Mouse (Mus musculus) c-Kit-negative CD71-positive TER-119-positive erythroid progenitor cells, embryonic 14.5 days (primary cell): ENCODE results near the gene Hepacam.

Source experiments
- DNase-seq: peaks from one replicate; pipeline ENCODE4 v3.0.0-alpha.2; 2013; ENCODE audit warnings: low read depth, low spot score

Hepacam gene

DNA sequence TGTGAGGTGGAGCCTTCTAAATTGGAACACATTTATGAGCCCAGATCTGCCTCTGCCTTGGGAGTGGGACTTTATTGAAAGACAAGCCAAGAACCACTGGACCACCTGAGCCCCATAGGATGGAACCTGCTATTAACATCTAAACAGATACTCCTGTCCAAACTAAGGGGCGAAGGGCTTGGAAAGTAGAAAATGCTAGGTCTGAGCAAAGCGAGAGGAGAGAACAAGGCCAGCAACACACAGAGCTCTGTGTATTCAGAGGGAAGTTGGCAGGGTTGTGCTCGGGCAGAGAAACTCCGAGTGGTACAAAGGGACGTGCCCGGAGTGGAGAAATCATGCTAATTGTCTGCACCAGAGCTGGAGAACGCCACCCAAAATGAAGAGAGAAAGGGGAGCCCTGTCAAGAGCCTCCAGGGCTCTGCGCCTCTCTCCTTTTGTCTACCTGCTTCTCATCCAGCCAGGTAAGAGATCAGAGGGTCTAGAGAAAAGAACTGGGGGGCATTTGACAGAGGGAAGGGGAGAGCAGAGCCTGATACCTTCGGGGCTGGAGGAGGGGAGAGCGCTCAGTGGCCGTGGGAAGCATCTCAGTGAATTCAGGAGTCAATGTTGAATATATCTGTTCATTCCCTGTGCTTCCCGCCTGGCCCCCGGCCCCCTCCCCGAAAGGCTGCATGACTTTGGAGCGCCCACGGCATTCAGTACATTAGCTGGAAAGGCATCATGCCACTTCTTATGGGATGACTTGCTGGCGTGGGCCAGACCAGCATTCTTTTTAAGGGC, at the start of gene Hepacam:
TSS of gene Hepacam (plus strand) at position 51 of the 780 bp plus-strand sequence.
- no peak for DNase-seq

DNA sequence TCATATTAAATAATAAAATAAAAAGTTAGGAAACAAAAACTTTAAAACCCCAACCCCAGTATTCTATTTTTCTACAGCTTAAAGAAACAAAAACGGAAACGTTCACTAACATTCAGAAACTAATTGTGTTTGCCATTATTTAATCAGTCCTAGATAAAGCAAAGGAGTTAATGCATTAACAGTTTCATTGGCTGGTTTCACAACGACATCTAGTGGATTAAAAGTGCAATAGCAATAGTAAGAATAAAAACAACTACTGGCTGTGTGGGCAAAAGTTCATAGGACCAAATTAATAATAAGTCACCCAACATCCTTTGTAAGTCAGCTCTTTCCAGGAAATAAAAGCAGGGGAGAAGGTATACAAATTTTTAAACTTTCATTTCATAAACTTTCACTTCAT, 37.7 kb upstream of the Hepacam start:
- DNase-seq: no peak

DNA sequence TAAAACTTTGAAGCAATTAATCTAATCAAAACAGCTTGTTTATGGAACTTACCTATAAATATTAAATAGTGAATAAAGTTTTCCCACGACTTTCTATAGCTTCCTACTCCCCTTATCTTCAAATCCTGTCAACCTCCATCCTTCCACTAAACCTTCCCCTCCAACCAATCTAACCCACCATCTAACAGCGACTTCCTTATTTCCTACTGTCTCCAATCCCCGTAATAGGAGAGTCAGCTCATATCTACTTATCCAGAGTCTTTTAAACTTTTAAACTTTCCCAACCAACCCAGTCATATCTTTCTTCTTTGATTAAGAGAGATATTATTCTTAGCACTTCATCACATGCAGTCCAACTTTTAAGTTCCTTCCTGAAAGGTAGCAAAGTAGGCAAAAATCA, 21.7 kb upstream of the Hepacam start:
- DNase-seq: no peak

GRCm38 (mm10) chr9:37347184-37347987, 19.8 kb upstream of the Hepacam start:
- DNase-seq: peak; percentile 40

- peak; percentile 96 for DNase-seq
Measured at GRCm38 (mm10) chr9:37347988-37348642, 19.0 kb upstream of the Hepacam start, which contains the start of gene Ccdc15. TSS of gene Ccdc15 (minus strand) at chr9:37348432.

DNA sequence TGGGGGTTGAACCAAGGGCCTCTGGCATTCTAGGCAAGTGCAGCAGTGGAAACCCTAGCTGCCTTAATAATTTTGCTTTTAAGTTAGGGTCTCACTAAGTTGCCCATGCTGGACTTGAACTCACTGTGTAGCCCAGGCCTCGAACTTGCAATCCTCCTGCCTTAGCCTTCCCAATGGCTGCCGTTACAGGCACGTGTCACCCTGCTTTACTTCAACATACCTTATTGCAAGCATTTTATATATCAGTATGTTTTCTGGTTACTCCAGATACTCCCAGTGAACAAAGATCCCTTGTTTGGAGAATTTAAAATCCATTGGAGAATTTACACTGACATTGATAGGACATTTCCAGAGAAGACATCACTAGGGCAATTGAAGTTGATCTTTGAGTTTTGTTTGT, 18.1 kb upstream of the Hepacam start:
- DNase-seq: no peak

DNA sequence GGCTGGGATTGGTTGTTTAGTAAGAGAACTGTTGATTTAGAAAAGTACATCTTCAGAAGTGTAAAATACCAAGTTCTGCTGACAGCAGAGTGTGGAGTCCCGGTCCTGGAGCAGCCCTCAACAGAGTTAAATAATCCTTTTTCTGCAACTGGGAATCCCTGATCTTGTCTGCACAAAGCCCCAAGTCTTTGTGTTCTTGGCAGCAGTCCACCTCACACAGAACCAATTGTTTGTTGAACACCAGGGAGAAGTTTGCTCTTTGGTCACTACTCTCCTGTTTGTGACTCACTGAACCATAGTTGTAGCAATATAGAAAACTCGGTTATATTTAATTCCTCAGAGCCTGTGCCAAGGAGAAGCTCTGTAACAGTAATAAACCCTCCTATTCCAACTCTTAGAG, 15.9 kb upstream of the Hepacam start:
- no peak for DNase-seq

DNA sequence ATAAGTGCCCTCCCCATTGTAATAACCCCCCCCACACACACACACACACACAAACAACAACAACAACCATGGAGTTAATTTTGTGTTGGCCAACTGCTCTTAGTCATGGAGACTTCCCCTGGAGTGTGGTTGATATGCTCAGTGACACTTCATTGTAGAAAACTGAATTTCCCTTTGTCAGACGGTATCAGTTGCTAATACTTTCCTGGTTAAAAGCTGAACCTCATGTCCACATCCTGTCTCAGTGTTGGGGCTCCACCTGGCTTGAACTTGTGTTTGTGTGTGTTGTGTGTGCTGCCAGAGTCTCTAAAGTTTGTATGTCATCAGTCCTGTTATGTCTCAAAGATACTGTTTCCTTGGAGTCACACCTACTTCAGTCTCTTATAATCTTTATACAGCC, 12.7 kb upstream of the Hepacam start:
- DNase-seq: no peak

- no peak for DNase-seq
Measured at GRCm38 (mm10) chr9:37358713-37359330, 8.3 kb upstream of the Hepacam start.

DNA sequence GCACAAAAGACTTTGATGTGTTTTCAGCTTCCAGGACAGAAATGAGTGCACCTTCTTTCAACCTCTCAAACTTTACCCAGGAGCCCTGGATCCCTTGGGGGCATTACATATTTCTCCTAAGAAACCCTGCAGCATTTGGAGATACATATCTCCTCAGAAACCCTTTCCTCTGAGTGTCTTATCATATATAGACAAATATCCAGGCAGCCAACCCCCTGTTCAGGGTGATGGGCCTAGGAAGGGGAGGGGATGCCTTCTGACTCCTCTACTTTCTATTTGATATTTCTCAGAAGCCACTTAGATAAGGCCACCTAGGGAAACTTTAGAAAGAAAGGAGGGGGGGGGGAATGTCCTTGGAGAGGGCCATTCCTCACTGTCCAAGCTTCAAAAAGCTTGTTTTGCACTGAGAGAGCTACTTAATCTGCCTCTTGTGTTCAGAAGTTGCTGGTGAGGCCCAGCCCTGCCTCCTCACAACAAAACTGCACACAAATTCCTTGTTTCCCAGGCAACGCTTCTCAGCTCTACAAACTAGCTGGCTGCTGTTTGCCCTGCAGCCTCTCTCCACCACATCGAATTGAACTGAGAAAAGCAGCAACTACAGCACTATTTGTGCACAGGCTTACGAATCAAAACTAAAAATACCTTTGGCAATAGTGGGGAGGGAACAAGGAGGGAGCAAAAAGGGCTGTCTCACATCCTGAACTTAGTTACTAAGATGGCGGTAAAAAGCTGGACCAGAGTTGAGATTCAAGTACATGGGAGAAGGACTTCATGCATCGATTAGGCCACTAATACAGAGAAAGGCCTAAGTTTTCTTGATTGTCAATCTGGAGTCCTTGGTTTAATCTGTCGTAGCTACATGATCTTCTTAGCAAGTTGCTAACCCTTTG, 7.6 kb upstream of the Hepacam start:
- DNase-seq: no peak

GRCm38 (mm10) chr9:37362084-37362483, 5.1 kb upstream of the Hepacam start:
- DNase-seq: no peak

DNA sequence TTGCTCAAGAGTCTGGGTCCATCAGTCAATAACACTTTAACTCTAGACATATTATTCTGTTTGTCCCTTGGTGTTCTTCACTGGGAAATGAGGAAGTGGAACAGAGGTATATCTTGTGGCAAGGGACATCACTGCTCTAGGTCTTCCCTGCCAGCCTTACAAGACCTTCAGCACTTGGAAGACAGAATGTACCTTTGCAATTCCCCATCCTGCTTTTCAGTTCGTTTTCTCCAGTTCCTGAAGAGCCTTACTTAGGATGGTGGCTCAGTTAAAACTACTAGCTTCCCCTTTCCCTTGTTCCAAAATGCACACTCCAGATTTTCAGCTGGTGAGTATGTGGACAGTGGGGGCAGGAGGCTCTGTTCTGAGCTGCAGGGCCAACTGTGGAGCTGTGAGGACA, 4.3 kb upstream of the Hepacam start:
- DNase-seq: no peak

DNA sequence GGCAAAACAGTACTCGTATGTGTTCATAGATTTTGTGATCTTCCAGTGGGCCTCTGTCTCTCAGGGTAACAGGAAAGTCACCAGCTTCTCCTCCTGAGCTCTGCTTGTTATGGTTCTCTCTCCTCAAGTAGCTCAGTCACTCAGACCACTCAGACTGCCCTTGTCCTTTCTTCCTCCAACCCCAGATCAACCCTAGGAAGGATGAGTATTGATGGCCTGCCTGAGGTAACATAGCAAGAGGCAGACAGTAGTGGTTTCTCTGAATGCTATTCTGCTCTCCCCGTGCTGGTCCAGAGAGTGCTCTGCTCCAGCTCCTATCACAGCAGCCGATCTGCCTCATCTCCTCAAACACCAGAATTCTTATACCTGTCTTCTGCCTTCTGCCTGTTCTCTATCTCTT, 3.6 kb upstream of the Hepacam start:
- no peak for DNase-seq

DNA sequence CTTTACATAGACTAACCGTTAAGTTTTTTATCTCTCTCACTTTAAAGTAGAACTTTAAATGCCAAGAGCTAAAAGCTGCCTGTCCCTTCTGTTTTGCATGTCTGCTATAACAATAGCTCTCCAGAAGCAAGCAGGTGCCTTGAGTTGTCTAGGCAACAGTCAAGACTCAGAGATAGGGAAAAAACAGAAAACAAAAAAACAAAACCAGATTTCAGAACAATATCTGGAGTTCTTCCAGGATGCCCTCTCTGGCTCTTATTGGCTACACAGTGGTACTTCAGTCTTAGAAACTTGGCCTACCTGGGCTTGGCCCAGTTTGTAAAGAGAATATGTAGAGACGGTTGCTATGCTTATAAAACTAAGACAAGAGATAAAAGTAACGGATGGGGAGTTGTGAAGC, 2.8 kb upstream of the Hepacam start:
- no peak for DNase-seq

DNA sequence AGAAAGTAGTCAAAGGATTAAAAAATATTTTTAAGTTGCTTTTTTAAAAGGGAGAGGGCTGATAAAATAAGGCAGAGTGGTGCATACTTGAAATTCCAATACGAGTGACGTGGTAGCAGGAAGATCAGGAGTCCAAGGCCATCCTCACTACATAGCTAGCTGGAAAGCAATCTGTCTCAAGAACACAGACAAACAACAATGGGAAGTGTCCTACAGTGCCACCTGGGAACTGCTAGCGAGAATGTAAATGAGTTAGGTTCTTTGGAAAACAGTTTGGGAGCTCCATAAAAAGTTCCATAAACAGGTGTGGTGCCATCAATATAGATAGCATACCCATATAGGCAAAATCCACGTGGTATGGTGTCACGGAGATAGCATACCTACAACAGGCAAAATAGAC, 1.4 kb upstream of the Hepacam start:
- DNase-seq: no peak

GRCm38 (mm10) chr9:37368081-37368830, 1.1 kb downstream of the Hepacam start:
- no peak for DNase-seq

DNA sequence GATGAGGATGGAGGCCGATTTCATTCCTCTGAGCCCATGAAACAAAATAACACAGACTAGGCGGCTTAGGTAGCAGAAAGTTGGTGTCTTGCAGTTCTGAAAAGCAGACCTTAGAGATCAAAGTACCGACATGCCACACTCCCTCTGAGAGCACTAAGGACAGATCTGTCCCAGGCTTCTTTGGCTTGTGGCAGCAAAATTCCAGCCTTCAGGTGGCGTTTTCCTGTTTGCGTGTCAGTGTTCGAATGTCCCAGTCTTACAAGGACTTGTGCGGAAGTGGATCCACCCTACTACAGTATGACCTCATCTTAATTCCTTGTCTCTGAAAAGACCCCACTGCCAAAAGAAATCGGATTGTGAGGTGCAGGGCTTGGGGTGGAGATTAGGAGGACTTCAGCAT, 1.7 kb downstream of the Hepacam start:
- no peak for DNase-seq

DNA sequence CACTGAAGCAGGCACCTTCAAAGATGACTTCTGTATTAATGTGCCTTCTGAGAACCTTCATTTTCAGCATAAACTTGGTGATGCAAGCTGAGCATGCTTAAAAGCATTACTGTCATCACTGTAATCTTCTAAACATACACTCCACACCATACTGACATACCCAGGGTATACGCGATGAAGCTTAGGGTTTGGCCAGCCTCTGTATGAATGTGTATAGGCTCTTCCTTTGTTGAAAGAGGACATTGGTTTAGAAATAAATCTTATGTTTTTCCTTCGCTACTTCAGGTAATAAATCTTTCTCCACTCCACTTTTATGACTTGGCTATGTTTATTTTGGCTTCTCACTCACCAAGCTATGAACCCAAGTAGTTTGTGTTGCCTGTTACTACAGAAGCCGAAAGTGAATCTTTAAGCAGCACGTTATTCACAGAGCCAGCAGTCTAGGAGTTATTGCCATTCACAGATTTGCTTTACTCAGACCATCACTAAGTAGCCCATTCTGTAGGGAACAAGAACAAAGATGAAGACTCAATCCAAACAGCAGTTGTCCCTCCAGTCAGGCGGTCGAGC, 4.2 kb downstream of the Hepacam start:
- DNase-seq: no peak

GRCm38 (mm10) chr9:37375718-37376117, 8.6 kb downstream of the Hepacam start:
- DNase-seq: no peak

DNA sequence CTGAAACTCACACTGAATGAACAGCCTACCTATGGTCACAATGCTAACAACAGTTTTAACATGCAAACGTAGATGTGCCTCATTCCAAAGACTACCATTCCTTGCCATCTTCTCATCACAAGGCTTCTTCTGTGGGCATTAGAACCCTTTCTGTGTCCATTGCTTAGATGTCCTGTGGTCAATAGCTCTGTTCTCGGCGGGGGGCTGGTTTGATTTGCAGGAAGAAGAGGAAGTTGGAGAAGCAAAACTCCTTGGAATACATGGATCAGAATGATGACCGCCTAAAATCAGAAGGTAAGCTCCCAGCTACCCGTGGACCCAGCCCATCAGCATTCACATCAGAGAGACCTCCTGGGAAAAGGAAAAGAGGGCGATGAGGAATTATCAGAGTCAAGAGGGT, 16.0 kb downstream of the Hepacam start:
- DNase-seq: no peak
